ENCODE assay signal across 8 mouse cellular contexts in genomic region chr19:56320186-56320860, GRCm38 (mm10). TPM values are rescaled to one million over a fixed set of nuclear protein-coding genes. Genes with fewer than 3 reads are reported as not detected.
A peak's percentile ranks its signal among the peaks of the same experiment; 100 is the strongest.
DNase-seq lines count a peak whose midpoint lies in the region; ATAC-seq lines count a peak whose summit lies in the region.
"Had no signal": no experiment of that assay in that cellular context is flagged by ENCODE, and none has a peak within 500 bp of the region (broad histone marks: within the 10 kb centered on the region; RNA-seq: fewer than 3 reads in every experiment).

No protein-coding gene starts in this region.

- H3K27ac ChIP-seq in embryonic facial prominence, embryonic 14.5 days (replicated peaks; ENCODE audit: low read depth, low read length) = no peak overlapping the region
- H3K27ac ChIP-seq in kidney, embryonic 14.5 days (ENCODE audit: low read depth, low read length) = peak overlapping the region; percentile 59; the same call in 1 of the 2 replicates
- no peak overlapping the region for H3K27ac ChIP-seq in stomach, embryonic 15.5 days

- DNase-seq in ZHBTc4 (ENCODE audit: low read depth, low spot score) = peak; percentile 33
- peak; percentile 73 for DNase-seq in embryonic facial prominence, embryonic 14.5 days (ENCODE audit: low spot score)
- DNase-seq in lung, postnatal 25 days (ENCODE audit: low spot score) = peak; percentile 4
- DNase-seq in MN1 (ENCODE audit: low spot score) = no peak
- DNase-seq in cerebellum, adult 11 months = no peak

- no peak overlapping the region for H3K4me3 ChIP-seq in embryonic facial prominence, embryonic 14.5 days (ENCODE audit: low read depth, low read length)
- H3K4me3 ChIP-seq in kidney, embryonic 14.5 days (ENCODE audit: low read length) = peak overlapping the region; percentile 12; the same call in 1 of the 2 replicates
- no peak overlapping the region for H3K4me3 ChIP-seq in stomach, embryonic 15.5 days (replicated peaks)

- no peaks in the 10 kb centered on the region for H3K9me3 ChIP-seq in embryonic facial prominence, embryonic 14.5 days (ENCODE audit: control insufficient read depth, low read length)
- H3K9me3 ChIP-seq in kidney, embryonic 14.5 days (ENCODE audit: control insufficient read depth, low read length) = no peaks in the 10 kb centered on the region
- no peaks in the 10 kb centered on the region for H3K9me3 ChIP-seq in stomach, embryonic 15.5 days

- H3K36me3 ChIP-seq in embryonic facial prominence, embryonic 14.5 days (ENCODE audit: control insufficient read depth, insufficient read depth, low read length) = no peaks in the 10 kb centered on the region
- no peaks in the 10 kb centered on the region for H3K36me3 ChIP-seq in kidney, embryonic 14.5 days (ENCODE audit: control insufficient read depth, insufficient read depth, low read length)
- no peaks in the 10 kb centered on the region for H3K36me3 ChIP-seq in stomach, embryonic 15.5 days

- 12% methylated on average over 26 of the region's 26 CpGs for WGBS in embryonic facial prominence, embryonic 14.5 days
- WGBS in kidney, embryonic 14.5 days = 6% methylated on average over 26 of the region's 26 CpGs
- WGBS in stomach, embryonic 15.5 days = 20% methylated on average over 26 of the region's 26 CpGs

- H3K4me2 ChIP-seq in embryonic facial prominence, embryonic 14.5 days (ENCODE audit: low read depth, low read length) = peak overlapping the region; percentile 40
- peak overlapping the region; percentile 36 for H3K4me2 ChIP-seq in kidney, embryonic 14.5 days (replicated peaks; ENCODE audit: low read depth, low read length)
- H3K4me2 ChIP-seq in stomach, embryonic 15.5 days = peak overlapping the region; percentile 40

- 0 out of 2 replicates have a peak overlapping the region, but pooled peaks have one; percentile 14 for H3K9ac ChIP-seq in embryonic facial prominence, embryonic 14.5 days (ENCODE audit: low read depth, low read length)
- H3K9ac ChIP-seq in kidney, embryonic 14.5 days (ENCODE audit: low read depth, low read length) = peak overlapping the region; percentile 23; the same call in 1 of the 2 replicates
- H3K9ac ChIP-seq in stomach, embryonic 15.5 days = no peak overlapping the region

- H3K27me3 ChIP-seq in embryonic facial prominence, embryonic 14.5 days (replicated peaks; ENCODE audit: control insufficient read depth, insufficient read depth, low read length) = no peaks in the 10 kb centered on the region
- H3K27me3 ChIP-seq in kidney, embryonic 14.5 days (ENCODE audit: control insufficient read depth, insufficient read depth, low read length) = no peaks in the 10 kb centered on the region
- H3K27me3 ChIP-seq in stomach, embryonic 15.5 days (replicated peaks) = no peaks in the 10 kb centered on the region

- ATAC-seq in embryonic facial prominence, embryonic 14.5 days (ENCODE audit: low read depth) = peak; percentile 66
- peak; percentile 7; the same call in 1 of the 2 replicates for ATAC-seq in kidney, embryonic 14.5 days (ENCODE audit: low FRiP score, low TSS enrichment)
- ATAC-seq in stomach, embryonic 15.5 days (ENCODE audit: insufficient read depth, low FRiP score, low read depth) = no peak

- peaks cover 16% of the 10 kb centered on the region for H3K4me1 ChIP-seq in embryonic facial prominence, embryonic 14.5 days (ENCODE audit: control insufficient read depth, insufficient read depth, low read length)
- H3K4me1 ChIP-seq in kidney, embryonic 14.5 days (ENCODE audit: control insufficient read depth, insufficient read depth, low read length) = peaks cover 11% of the 10 kb centered on the region
- 0 out of 2 replicates have a peak, but pooled peaks cover 5% of the 10 kb centered on the region for H3K4me1 ChIP-seq in stomach, embryonic 15.5 days

RNA-seq across cellular contexts. Expression of gene Habp2, which starts 33.4 kb away (rescaled TPM):
- polyA plus RNA-seq in embryonic facial prominence, embryonic 14.5 days (2014; fragmentation: Nextera tagmentation; extraction: Ambion mirVana) = 0.26 and 0.54 TPM in 2 replicates
- 12.7 and 20.4 TPM in 2 replicates for polyA plus RNA-seq in kidney, embryonic 14.5 days (2014; fragmentation: Nextera tagmentation; extraction: Ambion mirVana)
- 36.4 and 52.0 TPM in 2 replicates for polyA plus RNA-seq in stomach, embryonic 15.5 days (2015; fragmentation: Nextera tagmentation; extraction: Ambion mirVana)
- polyA plus RNA-seq: cortical plate, adult 2 months had no signal

Comparison
In these comparisons a context has a peak if more than half of its experiments do, and no peak if none do; other contexts are left out.
1. DNase-seq: peak in ZHBTc4 (single experiment), embryonic facial prominence, embryonic 14.5 days (single experiment) and lung, postnatal 25 days (single experiment); none in MN1 (single experiment) and cerebellum, adult 11 months (single experiment).
2. Peak in every context shown above with its lines, with median percentiles within 50 percentile points of each other: H3K4me2 ChIP-seq.